Mouse (Mus musculus) MEL (cell line): ENCODE data around the gene Ttc6. TPM values are rescaled to one million over a fixed set of nuclear protein-coding genes. Genes with fewer than 3 reads are reported as not detected.

Experiments
- DNase-seq: peaks from one replicate; pipeline ENCODE4 v3.0.0; 2011; ENCODE audit warnings: low read depth, low spot score
- H3K27ac ChIP-seq: 2 replicates; pipeline ENCODE4 v1.5.1; 2012; ENCODE audit warnings: low read depth, mild to moderate bottlenecking, control low read depth, low read length, moderate library complexity; ENCODE audit not compliant: control insufficient read depth
- H3K27me3 ChIP-seq, 2 experiments: fragments of 150-350 bp in 1 of 2; sonication (generic) in 1 of 2; 2 replicates each; pipeline ENCODE4 v1.6.1; 2012; ENCODE audit warnings: low read length in 2 of 2, mild to moderate bottlenecking in 2 of 2, improper control_type of control experiment in 1 of 2, moderate library complexity in 1 of 2; ENCODE audit not compliant: insufficient read depth in 2 of 2, control insufficient read depth in 1 of 2
- H3K36me3 ChIP-seq, 2 experiments: 2 replicates each; pipeline ENCODE4 v1.6.1; 2012 to 2014; ENCODE audit warnings: low read length in 2 of 2, improper control_type of control experiment in 1 of 2, inconsistent platforms in 1 of 2, mild to moderate bottlenecking in 1 of 2; ENCODE audit not compliant: insufficient read depth in 2 of 2, control insufficient read depth in 1 of 2
- H3K4me1 ChIP-seq, 2 experiments: fragments of 150-350 bp in 1 of 2; sonication (generic) in 1 of 2; 2 replicates each; pipeline ENCODE4 v1.6.1; 2012; ENCODE audit warnings: low read length in 2 of 2, improper control_type of control experiment in 1 of 2, mild to moderate bottlenecking in 1 of 2; ENCODE audit not compliant: insufficient read depth in 2 of 2, control insufficient read depth in 1 of 2
- H3K4me3 ChIP-seq, 2 experiments: fragments of 150-350 bp in 1 of 2; sonication (generic) in 1 of 2; 2 replicates each; pipeline ENCODE4 v1.5.1; 2012; ENCODE audit warnings: low read depth in 2 of 2, low read length in 2 of 2, mild to moderate bottlenecking in 2 of 2, moderate library complexity in 2 of 2, control low read depth in 1 of 2, improper control_type of control experiment in 1 of 2; ENCODE audit not compliant: control insufficient read depth in 1 of 2, insufficient read depth in 1 of 2
- H3K79me2 ChIP-seq: 2 replicates; pipeline ENCODE4 v1.6.1; 2012; ENCODE audit warnings: mild to moderate bottlenecking, low read length, moderate library complexity; ENCODE audit not compliant: control insufficient read depth, poor library complexity, insufficient read depth
- H3K9ac ChIP-seq: 2 replicates; pipeline ENCODE4 v1.6.1; 2012; ENCODE audit warnings: low read depth, mild to moderate bottlenecking, control low read depth, low read length, moderate library complexity; ENCODE audit not compliant: control insufficient read depth, poor library complexity, severe bottlenecking
- H3K9me3 ChIP-seq: fragments of 150-350 bp; sonication (generic); replicated peaks from 2 replicates; pipeline ENCODE4 v1.6.1; 2012; ENCODE audit warnings: mild to moderate bottlenecking, low read length, improper control_type of control experiment, moderate library complexity; ENCODE audit not compliant: insufficient read depth
- BHLHE40 ChIP-seq: IDR thresholded peaks from 2 replicates; pipeline ENCODE4 v1.6.1; 2012; ENCODE audit warnings: low read depth, mild to moderate bottlenecking, inconsistent platforms, low read length, improper control_type of control experiment, borderline replicate concordance
- CHD1 ChIP-seq: IDR thresholded peaks from 2 replicates; pipeline ENCODE4 v1.6.1; 2012; ENCODE audit warnings: low read depth, mild to moderate bottlenecking, inconsistent platforms, low read length, improper control_type of control experiment
- CTCF ChIP-seq, 3 experiments: IDR thresholded peaks in 2 of 3; conservative IDR thresholded peaks in 1 of 3; 2 replicates each; pipeline ENCODE4 v1.5.1; 2011 to 2012; ENCODE audit warnings: low read length in 3 of 3, low read depth in 2 of 3, mild to moderate bottlenecking in 2 of 3, improper control_type of control experiment in 1 of 3, inconsistent platforms in 1 of 3, mixed read lengths in 1 of 3, moderate library complexity in 1 of 3; ENCODE audit not compliant: control insufficient read depth in 1 of 3, insufficient read depth in 1 of 3, poor library complexity in 1 of 3, severe bottlenecking in 1 of 3
- E2F4 ChIP-seq: IDR thresholded peaks from 2 replicates; pipeline ENCODE4 v1.6.1; 2011; ENCODE audit warnings: low read depth, low read length, improper control_type of control experiment, borderline replicate concordance
- ELF1 ChIP-seq: IDR thresholded peaks from 2 replicates; pipeline ENCODE4 v1.6.1; 2014; ENCODE audit warnings: low read depth, mild to moderate bottlenecking, inconsistent platforms, low read length, improper control_type of control experiment, moderate library complexity
- EP300 ChIP-seq, 2 experiments: IDR thresholded peaks; 2 replicates each; pipeline ENCODE4 v1.6.1; 2011; ENCODE audit warnings: improper control_type of control experiment in 2 of 2, low read length in 2 of 2, low read depth in 1 of 2, mild to moderate bottlenecking in 1 of 2
- ETS1 ChIP-seq: IDR thresholded peaks from 2 replicates; pipeline ENCODE4 v1.6.1; 2012; ENCODE audit warnings: low read depth, mild to moderate bottlenecking, inconsistent platforms, low read length, improper control_type of control experiment, moderate library complexity
- GATA1 ChIP-seq: IDR thresholded peaks from 2 replicates; pipeline ENCODE4 v1.6.1; 2011; ENCODE audit warnings: low read depth, low read length, improper control_type of control experiment
- HCFC1 ChIP-seq: IDR thresholded peaks from 2 replicates; pipeline ENCODE4 v1.6.1; 2012; ENCODE audit warnings: low read depth, mild to moderate bottlenecking, inconsistent platforms, low read length, improper control_type of control experiment, moderate library complexity
- JUND ChIP-seq: IDR thresholded peaks from 2 replicates; pipeline ENCODE4 v1.6.1; 2011; ENCODE audit warnings: low read depth, mild to moderate bottlenecking, improper control_type of control experiment, low read length
- KAT2A ChIP-seq: conservative IDR thresholded peaks from 2 replicates; pipeline ENCODE4 v1.6.1; 2012; ENCODE audit warnings: low read depth, low read length, improper control_type of control experiment, inconsistent platforms
- MAX ChIP-seq: IDR thresholded peaks from 2 replicates; pipeline ENCODE4 v1.6.1; 2011; ENCODE audit warnings: low read length, improper control_type of control experiment
- MAZ ChIP-seq: IDR thresholded peaks from 2 replicates; pipeline ENCODE4 v1.6.1; 2012; ENCODE audit warnings: low read depth, mild to moderate bottlenecking, inconsistent platforms, low read length, improper control_type of control experiment
- MXI1 ChIP-seq: IDR thresholded peaks from 2 replicates; pipeline ENCODE4 v1.6.1; 2011; ENCODE audit warnings: mild to moderate bottlenecking, low read depth, low read length, improper control_type of control experiment
- POLR2AphosphoS5 ChIP-seq: IDR thresholded peaks from 2 replicates; pipeline ENCODE4 v1.6.1; 2012; ENCODE audit warnings: low read depth, borderline replicate concordance, mild to moderate bottlenecking, inconsistent platforms, low read length, moderate library complexity, mixed read lengths
- SIN3A ChIP-seq: IDR thresholded peaks from 2 replicates; pipeline ENCODE4 v1.6.1; 2012; ENCODE audit warnings: low read length, improper control_type of control experiment, inconsistent platforms
- SMC3 ChIP-seq: IDR thresholded peaks from 2 replicates; pipeline ENCODE4 v1.6.1; 2011; ENCODE audit warnings: low read depth, low read length, improper control_type of control experiment
- TCF12 ChIP-seq: IDR thresholded peaks from 2 replicates; pipeline ENCODE4 v1.6.1; 2014; ENCODE audit warnings: low read depth, mild to moderate bottlenecking, inconsistent platforms, low read length, improper control_type of control experiment, moderate library complexity
- UBTF ChIP-seq: IDR thresholded peaks from 2 replicates; pipeline ENCODE4 v1.6.1; 2012; ENCODE audit warnings: low read depth, mild to moderate bottlenecking, inconsistent platforms, low read length, improper control_type of control experiment, moderate library complexity, borderline replicate concordance; ENCODE audit not compliant: insufficient read depth
- ZKSCAN1 ChIP-seq: IDR thresholded peaks from 2 replicates; pipeline ENCODE4 v1.6.1; 2012; ENCODE audit warnings: low read depth, mild to moderate bottlenecking, inconsistent platforms, low read length, improper control_type of control experiment, moderate library complexity
- ZMIZ1 ChIP-seq: IDR thresholded peaks from 2 replicates; pipeline ENCODE4 v1.6.1; 2012; ENCODE audit warnings: low read depth, mild to moderate bottlenecking, inconsistent platforms, low read length, improper control_type of control experiment, moderate library complexity
- ZNF384 ChIP-seq: IDR thresholded peaks from 2 replicates; pipeline ENCODE4 v1.6.1; 2012; ENCODE audit warnings: low read depth, mild to moderate bottlenecking, inconsistent platforms, low read length, improper control_type of control experiment
- polyA plus RNA-seq, 2 experiments: library from polyadenylated mRNA; stranded (reverse) in 1 of 2; unstranded in 1 of 2; fragments of >175 nt in 1 of 2; fragments of >200 nt in 1 of 2; gene quantifications; 2 replicates each; pipeline versions ENCODE4 v1.2.1 to v1.2.4; 2012; ENCODE audit warnings: low replicate concordance in 2 of 2, low read depth in 1 of 2; ENCODE audit not compliant: insufficient read length in 2 of 2, insufficient read depth in 1 of 2, missing spikeins in 1 of 2
- total RNA-seq: library from RNA; depleted of rRNA; stranded (reverse); fragments of 300-350 nt; gene quantifications from 2 replicates; pipeline ENCODE4 v1.2.3, GENCODE M21; 2012

The Ttc6 gene
- total and polyA plus RNA-seq, 3 experiments, result not detected

- no peak for TF ChIP-seq CTCF (IDR thresholded peaks at IDR 0.05 in 2 of 3, conservative IDR thresholded peaks at IDR 0.05 in 1 of 3; ENCODE audit: control insufficient read depth in 1 of 3, insufficient read depth in 1 of 3, low read depth in 2 of 3, low read length in 3 of 3, poor library complexity in 1 of 3, severe bottlenecking in 1 of 3)
- no peak for TF ChIP-seq CHD1
- no peak for TF ChIP-seq MAX
- no peak for TF ChIP-seq MAZ
- no peak for TF ChIP-seq HCFC1
- no peak for TF ChIP-seq BHLHE40
- no peak for TF ChIP-seq JUND
- TF ChIP-seq SIN3A, result no peak
- no peak for TF ChIP-seq TCF12
- TF ChIP-seq ZNF384, result no peak
- TF ChIP-seq GATA1, result no peak
- no peak for TF ChIP-seq E2F4
- no peak for TF ChIP-seq POLR2AphosphoS5
- no peak for TF ChIP-seq KAT2A
- TF ChIP-seq ZMIZ1, result no peak
- TF ChIP-seq ELF1, result no peak
- no peak for TF ChIP-seq ETS1
- TF ChIP-seq ZKSCAN1, result no peak
- no peak for TF ChIP-seq MXI1
- no peak for DNase-seq
- H3K27ac ChIP-seq, result no peak overlapping the region
- H3K27me3 ChIP-seq, result no peaks in the 10 kb centered on the region; a peak in 1 of 4 replicates
- H3K9ac ChIP-seq, result no peak overlapping the region
- no peak overlapping the region for H3K4me3 ChIP-seq
- no peaks in the 10 kb centered on the region for H3K9me3 ChIP-seq
- no peaks in the 10 kb centered on the region for H3K36me3 ChIP-seq
- no peaks in the 10 kb centered on the region for H3K4me1 ChIP-seq
- no peaks in the 10 kb centered on the region for H3K79me2 ChIP-seq
Measured at GRCm38 (mm10) chr12:57662986-57663674, 99.2 kb downstream of the Ttc6 start.

DNA sequence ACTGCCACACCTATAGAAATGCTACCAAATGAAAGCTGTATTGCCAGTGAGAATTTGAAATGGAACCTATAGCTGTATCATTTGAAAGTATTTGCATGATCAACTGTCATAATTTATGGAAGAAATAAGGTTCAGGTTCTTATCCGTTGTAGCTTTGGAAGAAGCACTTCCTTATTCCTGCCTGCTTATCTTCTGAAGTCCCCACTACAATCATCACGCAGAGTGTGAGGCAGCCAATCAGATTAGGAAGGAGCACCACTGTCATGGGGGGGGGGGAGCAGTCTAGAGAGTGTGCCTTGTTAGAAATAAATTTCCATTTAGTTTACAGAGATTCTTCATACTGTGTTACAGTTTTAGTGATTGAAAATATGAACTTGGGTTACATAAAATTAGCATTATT, 108.5 kb downstream of the Ttc6 start:
- Histone ChIP-seq H3K9ac (no peak overlapping the region), H3K27me3 (no peaks in the 10 kb centered on the region), H3K9me3 (no peaks in the 10 kb centered on the region), H3K36me3 (no peaks in the 10 kb centered on the region; a peak in 1 of 4 replicates), H3K4me3 (no peak overlapping the region), H3K4me1 (no peaks in the 10 kb centered on the region), H3K27ac (no peak overlapping the region), H3K79me2 (no peaks in the 10 kb centered on the region)
- TF ChIP-seq ELF1 (peak; percentile 45; the same call in 1 of the 2 replicates), UBTF (no peak), EP300 (IDR thresholded peaks at IDR 0.05; ENCODE audit: low read depth in 1 of 2, low read length in 2 of 2) (peak in 1 of 2 experiments; percentile 21; a peak in 1 of 4 replicates), SMC3 (no peak), GATA1 (peak; percentile 73)
- DNase-seq, result peak; percentile 59
